Mouse (Mus musculus) spleen, postnatal 10 days (tissue): ENCODE data around the gene Slc41a2.

Experiments
- DNase-seq, 2 experiments: peaks; one replicate each; pipeline ENCODE4 v3.0.0; 2021 to 2022; ENCODE audit warnings: low spot score in 2 of 2

Gene Slc41a2

GRCm38 (mm10) chr10:83184480-83185069, 153.1 kb downstream of the Slc41a2 start:
- no peak for DNase-seq

GRCm38 (mm10) chr10:83183634-83184479, 153.8 kb downstream of the Slc41a2 start:
- DNase-seq: no peak

GRCm38 (mm10) chr10:83182573-83182960, 155.1 kb downstream of the Slc41a2 start:
- DNase-seq: peak; percentile 57 to 87

GRCm38 (mm10) chr10:83181831-83182572, 155.7 kb downstream of the Slc41a2 start:
- DNase-seq: no peak
